Mouse (Mus musculus) liver, adult 2 months (tissue): Measurements from ENCODE around the gene Dock9.

ENCODE experiments used
- CTCF ChIP-seq: fragments of 200-500 bp; IDR thresholded peaks from 2 replicates; pipeline ENCODE4 v1.5.1; 2011; ENCODE audit warnings: low read depth, low read length, control low read depth
- POLR2A ChIP-seq: fragments of 200-500 bp; IDR thresholded peaks from 2 replicates; pipeline ENCODE4 v1.6.1; 2011; ENCODE audit warnings: low read length, control low read depth; ENCODE audit not compliant: insufficient read depth; ENCODE audit errors: extremely low read depth

GRCm38 (mm10) chr14:121521709-121522108 is 275.9 kb downstream of the Dock9 start:
- TF ChIP-seq POLR2A = no peak
- no peak for TF ChIP-seq CTCF
